Mouse (Mus musculus) spleen, embryonic (tissue): ENCODE results near the gene Opa3.

Experiments
- CTCF ChIA-PET: fragments of 350-600 bp; sonication (Branson Sonifier 250); formaldehyde crosslinking; loops from one replicate; lab custom pipeline; 2022; lab: Charles Lee

Gene Opa3

GRCm38 (mm10) chr7:19227883-19228792, at the start of gene Opa3:
Gene Opa3, plus strand, starts transcription at chr7:19228334.
- CTCF ChIA-PET: interaction anchor here (1.2 kb wide), 1 partner anchor 12 kb away, joined by 3 read pairs; no protein-coding TSS in a partner anchor

GRCm38 (mm10) chr7:19178443-19179092, 49.6 kb upstream of the Opa3 start:
- CTCF ChIA-PET: interaction anchor here (0.6 to 1.2 kb wide), 5 partner anchors 19 to 117 kb away, joined by 3 to 6 read pairs (median 3); partner anchors contain the start of gene Dmpk

- CTCF ChIA-PET: interaction anchor here (0.6 to 0.8 kb wide), 3 partner anchors 36 to 278 kb away, joined by 3 to 6 read pairs (median 3); no protein-coding TSS in a partner anchor
These were observed 49.0 kb upstream of the Opa3 start for GRCm38 (mm10) chr7:19179173-19179572.

- CTCF ChIA-PET: interaction anchor here (0.6 to 0.8 kb wide), 2 partner anchors 47 to 277 kb away, joined by 3 read pairs; no protein-coding TSS in a partner anchor
These were observed 48.2 kb upstream of the Opa3 start for GRCm38 (mm10) chr7:19179936-19180335.

GRCm38 (mm10) chr7:19180862-19181429, 47.2 kb upstream of the Opa3 start:
- CTCF ChIA-PET: no interaction called here

- CTCF ChIA-PET: no interaction called here
These were observed 43.9 kb upstream of the Opa3 start for GRCm38 (mm10) chr7:19184250-19184649.

GRCm38 (mm10) chr7:19184758-19185157, 43.4 kb upstream of the Opa3 start:
- CTCF ChIA-PET: no interaction called here

GRCm38 (mm10) chr7:19194676-19195075, 33.5 kb upstream of the Opa3 start:
- CTCF ChIA-PET: interaction anchor here (0.5 kb wide), 1 partner anchor 87 kb away, joined by 3 read pairs; no protein-coding TSS in a partner anchor

GRCm38 (mm10) chr7:19196676-19197075, 31.5 kb upstream of the Opa3 start:
- CTCF ChIA-PET: no interaction called here

GRCm38 (mm10) chr7:19197985-19198384, 30.1 kb upstream of the Opa3 start:
- CTCF ChIA-PET: interaction anchor here (0.5 to 0.6 kb wide), 2 partner anchors 23 to 163 kb away, joined by 4 to 5 read pairs; no protein-coding TSS in a partner anchor

- CTCF ChIA-PET: no interaction called here
These were observed 26.5 kb upstream of the Opa3 start for GRCm38 (mm10) chr7:19201660-19202059.

GRCm38 (mm10) chr7:19202065-19202850, 25.9 kb upstream of the Opa3 start:
- CTCF ChIA-PET: no interaction called here

GRCm38 (mm10) chr7:19208201-19208910, 19.8 kb upstream of the Opa3 start:
- CTCF ChIA-PET: interaction anchor here (0.6 kb wide), 1 partner anchor 84 kb away, joined by 3 read pairs; no protein-coding TSS in a partner anchor

- CTCF ChIA-PET: interaction anchor here (0.6 kb wide), 1 partner anchor 83 kb away, joined by 3 read pairs; no protein-coding TSS in a partner anchor
These were observed 19.1 kb upstream of the Opa3 start for GRCm38 (mm10) chr7:19208944-19209472.

GRCm38 (mm10) chr7:19209494-19209893, 18.6 kb upstream of the Opa3 start:
- CTCF ChIA-PET: no interaction called here

GRCm38 (mm10) chr7:19210010-19210409, 18.1 kb upstream of the Opa3 start:
- CTCF ChIA-PET: no interaction called here

GRCm38 (mm10) chr7:19211041-19211675, 17.0 kb upstream of the Opa3 start:
- CTCF ChIA-PET: interaction anchor here (0.6 kb wide), 1 partner anchor 10 kb away, joined by 3 read pairs; no protein-coding TSS in a partner anchor

GRCm38 (mm10) chr7:19211996-19212755, 16.0 kb upstream of the Opa3 start, which contains the start of gene Gpr4:
Gene Gpr4, plus strand, starts transcription at chr7:19212538.
- CTCF ChIA-PET: interaction anchor here (0.6 kb wide), 1 partner anchor 11 kb away, joined by 3 read pairs; no protein-coding TSS in a partner anchor
